Mouse (Mus musculus) frontal cortex, postnatal 25 days (tissue): ENCODE measurements at regions not wholly inside any gene's neighbourhood (a gene's known extent, or its start where the extent isn't known, plus 50 kb on each side); places are given as distances from the start of the nearest gene placed in this dataset.

Source experiments
- DNase-seq, 2 experiments: peaks; one replicate each; pipeline ENCODE4 v3.0.0; 2022; ENCODE audit warnings: low spot score in 2 of 2

- DNase-seq = no peak
Observed at GRCm38 (mm10) chr16:25087741-25088648, 198.6 kb upstream of the Tprg start.

- no peak for DNase-seq
Observed at GRCm38 (mm10) chr16:25088649-25089019, 198.0 kb upstream of the Tprg start.

- DNase-seq = no peak
Observed at GRCm38 (mm10) chr16:25104165-25104564, 182.5 kb upstream of the Tprg start.

DNA sequence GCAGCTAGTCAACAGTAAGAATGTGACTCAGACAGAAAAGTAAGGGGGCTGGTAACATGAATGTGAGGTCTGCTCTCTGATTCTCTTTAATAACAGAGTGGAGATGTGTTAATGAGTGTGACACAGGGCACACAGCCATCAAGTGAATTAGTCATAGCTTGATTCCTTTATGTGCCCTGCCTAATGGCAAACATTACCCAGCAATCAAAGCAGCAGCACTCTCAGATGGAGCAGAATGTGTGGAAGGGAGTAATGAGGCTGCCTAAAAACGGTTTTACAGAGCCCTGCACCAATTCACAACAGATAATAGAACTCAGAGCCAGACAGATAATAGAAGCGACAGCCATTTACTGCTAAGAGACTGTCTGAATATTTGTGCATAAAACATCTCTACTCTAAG lies 182.0 kb upstream of the Tprg start:
- DNase-seq = no peak

GRCm38 (mm10) chr16:25140164-25140563 lies 146.5 kb upstream of the Tprg start:
- DNase-seq = no peak

DNA sequence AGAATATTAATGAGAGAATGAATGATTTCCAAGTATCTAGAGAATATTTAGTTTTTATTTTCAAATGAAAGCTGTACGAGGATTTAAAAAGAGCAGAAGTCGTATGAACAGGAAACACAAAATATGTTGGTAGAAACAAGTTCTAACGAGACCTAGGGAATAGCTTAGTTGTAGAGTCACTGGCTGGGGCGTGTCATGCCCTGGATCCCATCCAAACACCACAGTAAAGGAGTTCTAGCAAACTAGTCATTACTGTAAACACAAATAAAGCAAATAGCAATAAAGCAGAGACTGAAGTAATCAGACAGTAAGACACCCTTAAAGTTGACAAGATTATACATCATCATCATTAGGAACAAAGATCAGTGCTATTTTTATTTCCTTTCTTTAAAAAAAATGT lies 139.1 kb upstream of the Tprg start:
- DNase-seq = no peak

DNA sequence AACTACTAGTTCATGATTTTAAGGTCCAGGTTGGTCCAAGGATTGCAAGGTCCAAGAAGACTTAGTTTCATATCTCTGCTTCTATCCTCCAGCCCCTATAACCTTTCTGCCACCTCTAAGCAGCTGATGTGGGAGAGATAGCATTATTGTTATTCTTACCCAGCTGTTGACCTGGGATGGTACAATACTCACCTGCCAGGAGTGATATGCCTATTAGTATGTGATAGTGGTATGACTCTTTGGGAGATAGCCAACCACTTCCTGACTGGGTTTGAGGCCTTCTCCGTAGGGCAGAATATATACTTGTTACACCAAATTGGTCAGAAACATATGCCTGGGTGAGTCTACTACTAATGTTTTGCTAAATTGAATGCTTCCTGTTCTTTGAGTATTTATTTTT lies 137.4 kb upstream of the Tprg start:
- no peak for DNase-seq

GRCm38 (mm10) chr16:25176870-25177269 lies 109.7 kb upstream of the Tprg start:
- no peak for DNase-seq

DNA sequence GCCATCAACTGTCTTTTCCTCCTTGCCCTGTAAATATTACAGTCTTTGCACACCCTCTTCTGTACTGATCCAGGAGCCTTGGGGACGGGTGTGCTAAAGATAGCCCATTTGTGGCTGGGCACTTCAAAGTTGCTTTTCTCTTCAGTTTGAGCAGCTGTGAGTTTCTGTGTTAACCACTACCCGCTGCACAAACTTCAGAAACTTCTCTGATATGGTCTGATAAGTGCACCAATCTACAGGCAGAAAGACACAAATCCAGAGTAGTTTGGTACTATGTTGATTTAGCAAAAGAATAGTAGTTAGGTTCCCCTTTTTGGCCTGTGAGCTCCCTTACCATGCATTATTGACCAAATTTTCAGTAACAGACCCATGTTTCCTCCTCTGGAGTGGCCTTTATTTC lies 108.6 kb upstream of the Tprg start:
- no peak for DNase-seq

GRCm38 (mm10) chr16:25181939-25182338 lies 104.7 kb upstream of the Tprg start:
- DNase-seq = no peak

DNA sequence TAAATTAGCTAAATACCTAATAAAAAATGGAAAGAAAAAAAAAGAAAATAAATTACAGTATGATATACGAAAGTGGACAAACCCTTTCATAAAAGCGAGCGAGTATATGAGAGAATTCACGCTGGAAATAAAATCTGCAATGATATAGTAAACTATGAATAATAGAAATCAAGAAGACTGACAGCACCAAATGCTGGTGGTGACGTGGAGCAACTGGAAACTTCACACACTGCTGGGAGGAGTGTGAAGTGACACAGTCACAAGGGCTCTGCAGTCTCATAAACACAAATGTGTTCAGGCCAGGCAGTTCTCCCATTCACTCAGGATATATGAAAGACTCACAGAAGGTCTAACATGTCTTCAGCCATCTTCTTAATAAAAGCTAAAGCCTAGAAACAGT lies 89.5 kb upstream of the Tprg start:
- DNase-seq = no peak

DNA sequence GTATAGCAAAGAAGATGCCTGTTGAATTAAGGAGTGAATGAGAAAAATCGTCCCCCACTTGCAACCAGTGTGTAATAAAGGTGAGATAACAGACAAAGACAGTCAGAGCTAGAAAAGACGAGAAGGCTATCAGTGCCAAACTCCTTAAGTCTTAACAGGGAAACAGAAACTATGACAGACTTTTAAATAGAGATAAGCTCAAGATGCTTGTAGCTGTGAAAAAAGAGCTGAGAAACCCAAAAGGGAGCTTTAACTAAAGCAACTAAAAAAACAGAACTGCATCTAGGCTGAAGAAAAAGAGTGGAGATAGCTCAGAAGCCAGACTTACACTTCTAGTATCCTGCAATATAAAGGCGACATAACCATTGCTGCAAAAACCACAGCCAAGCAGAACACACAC lies 87.8 kb upstream of the Tprg start:
- no peak for DNase-seq

DNA sequence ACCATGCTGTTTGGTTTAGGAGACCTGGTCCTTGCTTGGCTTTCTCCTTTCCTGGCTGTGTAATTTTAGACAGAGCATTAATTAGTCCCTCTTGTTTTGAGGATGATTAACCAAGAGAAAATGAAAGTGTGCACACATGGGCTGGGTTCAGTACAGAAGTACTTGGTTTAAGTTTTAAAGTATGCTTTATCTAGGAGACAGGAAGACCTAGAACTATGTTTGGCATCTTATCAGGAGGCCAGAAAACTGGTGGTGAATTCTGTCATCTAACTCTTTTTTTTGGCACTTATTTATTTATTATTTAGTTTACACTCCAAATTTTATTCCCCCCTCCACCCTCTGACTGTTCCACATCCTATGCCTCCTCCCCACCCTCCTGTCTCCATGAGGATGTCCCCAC lies 86.6 kb upstream of the Tprg start:
- no peak for DNase-seq

DNA sequence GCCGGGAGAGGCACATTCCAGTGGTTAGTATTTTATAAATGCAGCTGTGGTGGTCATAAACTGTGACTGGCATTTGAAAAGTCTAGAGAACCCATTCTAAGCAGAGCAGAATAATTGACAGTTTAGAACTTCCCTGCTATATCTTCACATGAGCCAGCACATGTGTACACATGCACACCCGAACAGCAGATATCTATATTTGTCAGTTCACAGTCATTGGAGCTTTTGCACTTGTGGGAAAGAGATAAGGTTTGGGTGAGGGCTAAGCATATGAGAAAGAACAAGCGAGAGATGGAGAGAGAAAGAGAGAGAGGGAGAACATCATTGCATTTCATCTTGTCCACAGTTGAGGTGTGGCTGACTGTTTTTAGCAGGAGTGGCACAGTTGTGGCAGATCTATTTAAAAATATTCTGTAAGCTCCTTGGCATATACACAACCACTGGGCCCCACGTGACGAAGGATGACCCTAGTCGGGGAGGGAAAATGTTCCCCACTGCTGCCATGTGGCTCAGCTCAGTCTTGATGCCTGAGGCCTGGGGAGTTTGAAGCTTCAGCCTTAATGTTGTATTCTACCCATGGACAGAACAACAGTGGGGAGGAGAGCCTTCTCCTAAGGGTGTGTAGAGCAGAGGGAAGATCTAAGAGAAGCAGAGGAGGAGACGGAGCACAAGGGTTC lies 85.4 kb upstream of the Tprg start:
- DNase-seq = no peak

GRCm38 (mm10) chr16:25213250-25213649 lies 73.4 kb upstream of the Tprg start:
- DNase-seq = no peak

GRCm38 (mm10) chr16:25220552-25220951 lies 66.1 kb upstream of the Tprg start:
- DNase-seq = no peak

- no peak for DNase-seq
Observed at GRCm38 (mm10) chr16:25224801-25225200, 61.8 kb upstream of the Tprg start.
